Mouse (Mus musculus) small intestine, adult 2 months (tissue): ENCODE results near the gene Sorbs2.

Experiments used
- CTCF ChIP-seq: fragments of 200-500 bp; IDR thresholded peaks from 2 replicates; pipeline ENCODE4 v1.5.1; 2012; ENCODE audit warnings: low read depth, mild to moderate bottlenecking, control low read depth, inconsistent platforms, low read length, moderate library complexity, mixed read lengths; ENCODE audit not compliant: insufficient replicate concordance, insufficient read length; ENCODE audit errors: extremely low read depth
- POLR2A ChIP-seq: fragments of 200-500 bp; IDR thresholded peaks from 2 replicates; pipeline ENCODE4 v1.6.1; 2012; ENCODE audit warnings: low read depth, mild to moderate bottlenecking, control low read depth, inconsistent platforms, low read length, moderate library complexity

DNA sequence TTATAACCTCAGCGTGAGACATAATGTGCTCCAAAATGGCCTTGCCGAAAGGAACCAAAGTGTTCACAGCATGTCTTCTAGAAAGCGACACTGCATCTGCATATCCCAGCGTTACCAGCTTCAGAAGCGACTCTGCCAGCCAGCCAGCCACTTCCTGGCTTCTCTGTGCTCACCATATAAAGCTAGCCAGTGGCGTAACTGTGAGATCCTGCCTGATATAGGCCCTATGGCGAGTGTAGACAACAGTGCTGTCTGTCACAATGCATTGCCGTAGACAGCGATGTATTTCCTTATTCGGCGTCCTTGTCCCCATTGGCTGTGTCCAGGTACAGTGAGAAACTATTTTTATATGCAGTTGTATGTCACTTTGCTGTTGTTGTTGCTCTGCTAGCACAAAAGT, 258.6 kb downstream of the Sorbs2 start:
- TF ChIP-seq CTCF, result no peak
- no peak for TF ChIP-seq POLR2A
